Mouse (Mus musculus) lung, embryonic 16.5 days (tissue): ENCODE measurements around the gene Ccdc96. TPM values are rescaled to one million over a fixed set of nuclear protein-coding genes. Genes with fewer than 3 reads are reported as not detected.

Experiments used
- ATAC-seq: fragments of 200-750 bp; cut with Nextera tagmentation; 2 replicates; pipeline ENCODE4 v1.8.0; 2017; ENCODE audit warnings: low read depth, mild to moderate bottlenecking, moderate library complexity
- H3K27ac ChIP-seq: fragments of 300-500 bp; sonication (generic); 2 replicates; pipeline ENCODE4 v1.5.1; 2014; ENCODE audit warnings: mild to moderate bottlenecking, control low read depth, low read length
- H3K27me3 ChIP-seq: fragments of 300-500 bp; sonication (generic); 2 replicates; pipeline ENCODE4 v1.6.1; 2014; ENCODE audit warnings: low read depth, low read length, mixed read lengths; ENCODE audit not compliant: control insufficient read depth, insufficient read depth
- H3K36me3 ChIP-seq: fragments of 300-500 bp; sonication (generic); 2 replicates; pipeline ENCODE4 v1.6.1; 2014; ENCODE audit warnings: low read length; ENCODE audit not compliant: control insufficient read depth, insufficient read depth
- H3K4me1 ChIP-seq: fragments of 300-500 bp; sonication (generic); replicated peaks from 2 replicates; pipeline ENCODE4 v1.6.1; 2014; ENCODE audit warnings: low read length, mixed read lengths; ENCODE audit not compliant: control insufficient read depth, insufficient read depth
- H3K4me2 ChIP-seq: fragments of 300-500 bp; sonication (generic); 2 replicates; pipeline ENCODE4 v1.6.1; 2014; ENCODE audit warnings: low read depth, low read length, control low read depth
- H3K4me3 ChIP-seq: fragments of 300-500 bp; sonication (generic); 2 replicates; pipeline ENCODE4 v1.5.1; 2014; ENCODE audit warnings: mild to moderate bottlenecking, low read length, control low read depth
- H3K9ac ChIP-seq: fragments of 300-500 bp; sonication (generic); 2 replicates; pipeline ENCODE4 v1.6.1; 2014; ENCODE audit warnings: low read length, control low read depth
- H3K9me3 ChIP-seq: fragments of 300-500 bp; sonication (generic); 2 replicates; pipeline ENCODE4 v1.6.1; 2016; ENCODE audit warnings: low read length; ENCODE audit not compliant: control insufficient read depth
- WGBS: fragments of 180-500 bp; shearing (Covaris S2); extraction: QIAGEN DNeasy Blood & Tissue Kit; methylation state at CpG from one replicate; pipeline ENCODE4 v1.1.7; 2014; 5-methylcytosine and 5-hydroxymethylcytosine counted together
- polyA plus RNA-seq: library from polyadenylated mRNA; unstranded; fragments of >200 nt; fragmentation: Nextera tagmentation; extraction: Ambion mirVana; gene quantifications from 2 replicates; pipeline ENCODE4 v1.2.1, GENCODE M21; 2015

The Ccdc96 gene
- polyA plus RNA-seq, 1 experiment from 2014 or later = 2.1 TPM

- H3K27me3 ChIP-seq = no peaks in the 10 kb centered on the region
- H3K36me3 ChIP-seq = no peaks in the 10 kb centered on the region
- peak overlapping the region; percentile 68 for H3K4me3 ChIP-seq
- 0% methylated on average over 28 of the region's 28 CpGs for WGBS
- H3K4me1 ChIP-seq = peaks cover 12% of the 10 kb centered on the region
- H3K9me3 ChIP-seq = no peaks in the 10 kb centered on the region
- H3K27ac ChIP-seq = peak overlapping the region; percentile 62; the same call in 1 of the 2 replicates
- H3K4me2 ChIP-seq = peak overlapping the region; percentile 83
- H3K9ac ChIP-seq = peak overlapping the region; percentile 86
- ATAC-seq = peak; percentile 98
These were observed 45.9 kb downstream of the Ccdc96 start for GRCm38 (mm10) chr5:36530129-36530751.

GRCm38 (mm10) chr5:36534455-36535030, 50.2 kb downstream of the Ccdc96 start:
- no peak overlapping the region for H3K4me2 ChIP-seq
- no peaks in the 10 kb centered on the region for H3K9me3 ChIP-seq
- WGBS = 60% methylated on average over 6 of the region's 6 CpGs
- H3K27me3 ChIP-seq = no peaks in the 10 kb centered on the region
- ATAC-seq = no peak
- no peak overlapping the region for H3K9ac ChIP-seq
- H3K4me1 ChIP-seq = peaks cover 6% of the 10 kb centered on the region
- H3K36me3 ChIP-seq = no peaks in the 10 kb centered on the region
- no peak overlapping the region for H3K4me3 ChIP-seq
- H3K27ac ChIP-seq = no peak overlapping the region

GRCm38 (mm10) chr5:36535438-36536176, 51.2 kb downstream of the Ccdc96 start:
- WGBS = 79% methylated on average over 6 of the region's 6 CpGs
- Histone ChIP-seq H3K4me2 (no peak overlapping the region), H3K9me3 (no peaks in the 10 kb centered on the region), H3K4me3 (no peak overlapping the region), H3K9ac (no peak overlapping the region), H3K36me3 (no peaks in the 10 kb centered on the region), H3K27ac (no peak overlapping the region), H3K4me1 (peaks cover 2% of the 10 kb centered on the region; the same call in 1 of the 2 replicates), H3K27me3 (no peaks in the 10 kb centered on the region)
- no peak for ATAC-seq

- WGBS = 80% methylated on average over 3 of the region's 3 CpGs
- H3K27ac ChIP-seq = no peak overlapping the region
- H3K9ac ChIP-seq = no peak overlapping the region
- no peak for ATAC-seq
- H3K9me3 ChIP-seq = no peaks in the 10 kb centered on the region
- H3K4me2 ChIP-seq = no peak overlapping the region
- no peaks in the 10 kb centered on the region for H3K36me3 ChIP-seq
- no peaks in the 10 kb centered on the region for H3K27me3 ChIP-seq
- no peak overlapping the region for H3K4me3 ChIP-seq
- no peaks in the 10 kb centered on the region for H3K4me1 ChIP-seq
These were observed 52.0 kb downstream of the Ccdc96 start for GRCm38 (mm10) chr5:36536424-36536823.

Other genes with a start within 250 kb of the Ccdc96 start
- gene Sorcs2, start 86.4 kb upstream of the Ccdc96 start, polyA plus RNA-seq = 20.6 and 21.8 TPM in 2 replicates
- 47.5 and 48.2 TPM in 2 replicates for gene Grpel1, start 19.6 kb upstream of the Ccdc96 start, polyA plus RNA-seq
- gene Tada2b, start 303 bp upstream of the Ccdc96 start, polyA plus RNA-seq = 1.6 and 1.8 TPM in 2 replicates
- 25.2 and 25.9 TPM in 2 replicates for gene Tbc1d14, start 108.7 kb downstream of the Ccdc96 start, polyA plus RNA-seq
- 14.0 and 14.9 TPM in 2 replicates for gene D5Ertd579e, start 211.4 kb downstream of the Ccdc96 start, polyA plus RNA-seq